ENCODE assay signal across 22 mouse cellular contexts in the genomic region with DNA sequence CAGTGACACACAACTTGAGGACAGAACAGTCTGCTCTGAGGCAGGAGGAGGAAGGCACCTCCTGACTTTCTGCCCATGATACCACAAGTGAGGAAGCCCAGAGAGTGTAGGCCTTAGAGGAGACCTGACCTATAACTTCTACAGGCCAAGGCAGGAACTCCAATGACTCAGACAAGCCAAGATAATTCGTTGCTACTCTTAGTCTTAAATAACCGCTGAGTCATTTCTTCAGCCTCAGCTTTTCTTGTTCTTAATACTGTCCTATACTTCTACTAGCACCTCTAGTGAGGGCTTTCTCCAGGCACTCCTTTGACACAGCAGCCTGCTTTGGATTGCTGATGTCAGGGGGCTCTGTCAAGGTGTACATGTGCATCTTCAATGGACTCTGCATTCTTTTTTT.
"Had no signal": no experiment of that assay in that cellular context is flagged by ENCODE, and none has a peak within 500 bp of the region (broad histone marks: within the 10 kb centered on the region; RNA-seq: fewer than 3 reads in every experiment).

No protein-coding gene starts in this region.

- H3K27me3 ChIP-seq: lung, embryonic 15.5 days; midbrain, embryonic 12.5 days; neural tube, embryonic 13.5 days; neural tube, embryonic 15.5 days had no signal

- H3K4me2 ChIP-seq: lung, embryonic 15.5 days; midbrain, embryonic 12.5 days; neural tube, embryonic 13.5 days; neural tube, embryonic 15.5 days had no signal

- DNase-seq: liver, postnatal 0 days; lung, adult 2 months; lung, postnatal 14 days; lung, postnatal 36 days; midbrain, embryonic 14.5 days; retina, postnatal 1 day; right cerebral cortex, adult 18-20 months; right cerebral cortex, postnatal 25 days; right cerebral cortex, postnatal 4 days; spleen, adult 18-20 months; thymus, adult 2 months; thymus, postnatal 25 days; thymus, postnatal 4 days had no signal

- H3K4me3 ChIP-seq: lung, embryonic 15.5 days; midbrain, embryonic 10.5 days; midbrain, embryonic 12.5 days; myocyte; neural tube, embryonic 13.5 days; neural tube, embryonic 15.5 days had no signal

- ATAC-seq: liver, postnatal 0 days; lung, postnatal 0 days; midbrain, embryonic 16.5 days had no signal

- H3K4me1 ChIP-seq: lung, embryonic 15.5 days; midbrain, embryonic 10.5 days; midbrain, embryonic 12.5 days had no signal

- H3K27ac ChIP-seq: lung, embryonic 15.5 days; macrophage; midbrain, embryonic 10.5 days; midbrain, embryonic 12.5 days; neural tube, embryonic 13.5 days; neural tube, embryonic 15.5 days had no signal

- H3K9ac ChIP-seq: liver, postnatal 0 days; lung, embryonic 15.5 days; midbrain, embryonic 12.5 days; neural tube, embryonic 13.5 days; neural tube, embryonic 15.5 days had no signal

- H3K9me3 ChIP-seq: lung, embryonic 15.5 days; midbrain, embryonic 10.5 days; midbrain, embryonic 12.5 days; neural tube, embryonic 13.5 days; neural tube, embryonic 15.5 days had no signal

- H3K36me3 ChIP-seq: lung, embryonic 15.5 days had no signal
